Mouse (Mus musculus) v-Abl transformed pro-B cells (cell line): ENCODE measurements around the gene Tlcd2.

Experiments used
- in situ Hi-C, 2 experiments: fragments of 400-800 bp; cut with MboI; formaldehyde crosslinking; loops; one replicate each; pipeline ENCODE4 v1.15.1; 2025; ENCODE audit not compliant: unreplicated experiment in 2 of 2

The Tlcd2 gene

DNA sequence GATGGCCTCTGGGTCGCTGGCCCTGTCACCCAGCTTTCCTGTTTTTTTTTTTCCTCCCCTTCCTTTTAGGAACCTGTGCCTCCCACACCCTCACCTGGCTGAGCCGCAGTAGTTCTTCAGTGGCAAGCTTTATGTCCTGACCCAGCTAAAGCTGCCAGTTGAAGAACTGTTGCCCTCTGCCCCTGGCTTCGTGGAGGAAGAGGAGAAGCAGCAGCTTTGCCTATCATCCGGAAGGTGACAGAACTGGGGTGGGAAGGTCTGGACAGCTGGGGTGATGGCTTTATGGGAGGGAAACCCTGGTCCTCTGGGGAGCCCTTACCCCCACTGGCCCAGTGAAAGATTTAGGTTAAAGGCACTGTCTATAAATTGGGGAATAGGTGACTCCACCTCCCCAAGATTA is 2.1 kb downstream of the Tlcd2 start:
- in situ Hi-C loops = no loop called here

DNA sequence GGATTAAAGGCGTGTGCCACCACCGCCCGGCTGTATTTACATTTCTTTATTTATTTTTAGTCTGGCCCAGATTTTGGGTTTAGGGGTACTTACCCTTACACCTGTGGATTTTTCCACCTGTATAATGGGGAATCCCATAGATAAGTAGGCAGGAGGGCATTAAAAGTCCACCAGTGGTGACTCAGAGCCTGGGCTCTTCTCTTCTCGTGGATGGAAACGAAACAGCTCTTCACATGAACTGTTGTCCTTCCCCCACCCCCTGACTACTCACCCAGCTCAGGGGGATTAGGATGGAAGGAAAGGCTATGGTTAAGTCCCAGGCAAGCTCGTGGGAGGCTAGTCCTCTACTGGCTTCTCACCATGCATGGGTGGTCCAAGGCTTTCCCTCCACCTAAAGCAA is 2.9 kb downstream of the Tlcd2 start:
- in situ Hi-C loops = no loop called here

DNA sequence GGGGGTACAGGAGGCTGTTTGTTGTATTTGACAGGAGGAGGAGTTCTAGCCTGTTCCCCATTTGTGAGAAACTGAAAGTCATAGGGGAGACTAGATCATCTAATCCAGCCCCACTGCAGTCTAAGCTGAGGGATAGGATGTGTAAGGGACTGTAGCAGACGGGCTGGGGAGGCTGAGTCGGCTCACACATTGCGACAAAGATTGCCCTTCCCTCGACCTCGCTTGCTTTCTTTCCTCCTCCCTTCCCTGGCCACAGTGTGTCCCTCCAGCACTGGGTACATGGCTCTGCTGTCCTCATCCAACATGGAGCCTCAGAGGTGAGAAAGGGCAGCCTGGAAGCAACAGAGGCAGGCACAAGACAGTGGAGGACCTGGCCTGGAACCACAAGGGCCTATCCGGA is 3.5 kb downstream of the Tlcd2 start:
- in situ Hi-C loops = no loop called here

DNA sequence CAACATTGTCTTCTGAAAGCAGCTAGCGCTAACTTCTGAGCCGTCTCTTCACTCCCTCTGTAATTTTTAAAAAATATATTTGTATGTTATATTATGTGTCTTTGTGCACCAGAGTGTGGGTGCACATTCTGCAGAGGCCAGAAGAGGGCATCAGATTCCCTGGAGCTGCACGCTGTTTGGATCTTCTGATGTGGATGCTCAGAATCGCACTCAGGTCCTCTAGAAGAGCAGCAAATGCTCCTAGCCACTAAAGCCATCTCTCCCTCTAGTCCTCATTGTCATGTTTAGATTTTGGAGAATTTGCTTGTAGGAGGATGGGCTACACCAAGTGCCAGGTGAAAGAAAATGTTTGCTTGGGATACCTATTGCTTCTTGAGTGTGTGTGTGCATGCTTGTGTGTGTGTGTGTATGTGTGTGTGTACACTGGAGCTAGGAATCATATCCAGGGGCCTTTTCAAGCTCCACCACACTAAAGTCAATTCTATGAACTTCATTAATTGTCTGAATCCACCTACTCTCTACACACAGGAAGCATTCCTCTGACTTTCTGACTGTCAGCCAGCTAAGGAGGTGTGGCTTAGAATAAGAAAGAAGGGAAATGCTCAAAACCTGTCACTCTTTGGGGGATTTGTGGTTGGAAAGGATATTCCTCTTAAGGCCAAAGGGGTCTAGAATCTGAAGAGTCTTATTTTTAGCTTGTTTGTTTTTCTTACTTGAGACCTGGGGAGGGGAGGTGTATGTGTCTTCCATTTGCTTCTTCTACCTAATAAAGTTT is 5.4 kb downstream of the Tlcd2 start:
- in situ Hi-C loops = no loop called here

DNA sequence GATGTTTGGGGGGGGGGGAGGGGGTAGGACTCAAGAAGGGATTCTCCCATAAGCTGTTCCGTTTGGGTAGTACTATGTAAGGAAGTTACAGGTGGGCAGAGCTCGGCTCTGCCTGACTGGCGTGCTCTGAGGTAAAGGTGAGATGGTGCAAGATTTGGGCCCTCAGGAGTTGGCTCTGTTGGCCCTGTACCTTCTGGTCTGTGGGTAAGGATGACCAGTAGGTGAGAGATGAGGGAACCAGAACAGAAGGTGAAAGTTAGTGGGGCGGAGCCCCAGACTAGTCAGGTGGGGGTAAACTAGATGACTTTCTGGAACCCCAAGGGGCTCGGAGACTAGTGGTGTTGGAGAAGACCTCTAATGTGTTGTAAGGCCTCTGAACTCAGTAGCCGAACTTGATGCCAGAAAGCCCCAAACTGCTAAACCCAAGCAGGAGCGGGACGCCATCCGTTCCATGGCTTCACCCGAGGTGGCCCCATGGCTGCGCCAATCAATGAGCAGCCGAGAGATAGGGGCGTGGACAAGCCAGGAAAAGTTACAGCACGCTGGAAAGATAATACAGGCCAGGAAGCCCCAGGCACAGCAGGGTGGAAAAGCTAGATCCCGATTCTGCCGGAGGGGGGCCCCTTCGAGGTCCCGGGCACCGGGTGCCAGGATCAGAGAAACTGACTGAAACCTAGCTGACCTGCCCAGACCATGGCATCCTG is 6.1 kb downstream of the Tlcd2 start:
- in situ Hi-C loops = no loop called here

DNA sequence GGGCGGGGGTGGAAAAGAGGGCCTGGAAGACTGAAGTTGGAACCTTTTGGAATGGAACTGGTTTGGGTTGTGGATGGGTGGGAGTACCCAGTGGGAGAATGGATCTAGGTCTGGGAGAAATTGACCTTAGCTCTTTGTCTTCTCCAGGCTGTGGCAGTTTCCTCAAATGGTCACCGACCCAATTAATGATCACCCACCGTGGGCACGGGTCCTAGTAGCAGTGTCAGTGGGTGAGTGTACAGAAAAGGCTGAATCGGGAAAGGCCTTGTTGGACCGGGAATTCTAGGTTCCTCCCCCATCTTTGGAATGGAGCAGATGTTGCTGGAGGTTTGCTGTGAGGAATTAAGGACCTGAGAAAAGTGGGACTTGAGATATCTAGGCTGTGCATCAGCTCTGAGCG is 6.9 kb downstream of the Tlcd2 start:
- in situ Hi-C loops = no loop called here

DNA sequence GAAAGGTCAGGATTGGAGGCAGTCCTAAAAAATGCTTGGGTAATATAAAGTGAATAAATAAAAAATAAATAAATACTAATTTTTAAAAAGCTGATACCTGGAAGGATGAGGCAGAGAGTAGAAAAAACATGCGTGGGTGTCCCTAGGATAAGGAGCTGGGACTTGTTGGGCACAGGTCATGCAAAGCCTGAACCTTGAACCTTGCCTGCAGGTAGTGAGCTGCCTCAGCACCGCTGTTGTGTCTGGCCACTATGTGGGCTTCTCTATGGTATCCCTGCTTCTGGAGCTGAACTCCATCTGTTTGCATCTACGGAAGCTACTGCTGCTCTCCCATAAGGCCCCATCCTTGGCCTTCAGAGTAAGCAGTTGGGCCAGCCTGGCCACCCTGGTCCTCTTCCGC is 7.7 kb downstream of the Tlcd2 start:
- in situ Hi-C loops = no loop called here

DNA sequence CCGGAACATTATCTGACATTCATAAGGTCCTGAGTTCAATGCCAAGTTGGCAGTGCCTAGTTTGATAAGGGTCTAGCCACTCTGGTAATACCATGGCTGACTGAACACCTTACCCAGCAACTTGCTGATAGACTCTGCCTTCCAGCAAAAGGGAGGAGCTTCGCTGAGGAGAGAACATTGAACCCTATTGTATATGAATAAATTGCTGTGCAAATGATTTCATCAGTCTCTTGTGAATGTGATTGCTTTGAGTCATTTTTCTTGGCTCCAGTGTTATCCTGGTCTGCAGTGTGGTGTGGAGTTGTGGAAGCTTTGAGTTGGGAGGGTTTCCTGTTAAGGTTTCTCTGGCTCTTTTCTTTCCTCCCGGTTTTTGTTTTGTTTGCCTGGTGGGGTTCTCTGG is 9.2 kb downstream of the Tlcd2 start:
- in situ Hi-C loops = no loop called here

DNA sequence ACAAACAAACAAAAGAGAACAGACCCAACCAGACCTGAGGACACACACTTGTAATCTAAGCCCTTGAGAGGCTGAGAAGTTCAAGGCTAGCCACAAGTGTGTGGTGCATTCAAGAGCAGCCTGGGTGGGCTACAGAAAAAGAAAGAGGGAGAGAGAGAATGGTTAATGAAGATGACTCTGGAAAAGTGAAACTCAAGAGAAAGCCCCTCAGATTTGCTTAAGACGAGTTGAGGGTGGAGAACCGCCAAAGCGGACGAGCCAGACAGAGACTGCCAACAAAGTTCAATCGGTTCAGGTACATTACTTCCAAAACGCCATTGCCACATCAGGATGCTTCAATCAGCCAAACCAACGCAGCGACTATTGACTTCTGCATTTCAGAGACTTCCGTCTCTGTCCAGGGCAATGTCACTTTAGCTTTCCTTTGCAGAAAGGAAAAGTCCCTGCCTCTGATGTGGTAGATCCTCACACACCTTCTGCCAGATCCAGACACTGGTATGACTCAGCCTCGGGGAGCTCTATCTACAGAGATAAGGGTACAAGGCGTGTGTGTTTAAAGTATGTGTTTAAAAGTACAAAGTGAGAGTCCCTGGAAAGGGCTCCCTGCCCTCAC is 11.1 kb downstream of the Tlcd2 start:
- in situ Hi-C loops = no loop called here

DNA sequence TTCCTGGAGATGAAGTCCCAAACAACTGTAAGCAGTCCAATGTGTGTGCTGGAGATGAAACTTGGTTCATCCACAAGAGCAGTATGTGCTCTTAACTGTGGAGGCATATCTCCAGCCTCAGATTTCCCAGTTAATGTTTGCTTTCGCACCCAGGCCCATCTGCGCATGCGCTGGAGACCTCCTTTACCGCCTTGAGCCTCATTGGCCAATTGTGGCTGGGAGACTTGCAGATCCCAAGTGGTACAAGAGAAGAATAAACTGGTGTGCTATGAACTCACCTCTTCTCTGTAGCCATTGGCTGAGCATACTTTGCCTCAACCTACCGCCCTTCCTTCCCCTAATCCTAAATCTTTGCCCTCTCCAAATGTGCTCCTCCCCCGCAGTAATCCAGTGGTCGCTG is 11.9 kb downstream of the Tlcd2 start:
- in situ Hi-C loops = no loop called here

DNA sequence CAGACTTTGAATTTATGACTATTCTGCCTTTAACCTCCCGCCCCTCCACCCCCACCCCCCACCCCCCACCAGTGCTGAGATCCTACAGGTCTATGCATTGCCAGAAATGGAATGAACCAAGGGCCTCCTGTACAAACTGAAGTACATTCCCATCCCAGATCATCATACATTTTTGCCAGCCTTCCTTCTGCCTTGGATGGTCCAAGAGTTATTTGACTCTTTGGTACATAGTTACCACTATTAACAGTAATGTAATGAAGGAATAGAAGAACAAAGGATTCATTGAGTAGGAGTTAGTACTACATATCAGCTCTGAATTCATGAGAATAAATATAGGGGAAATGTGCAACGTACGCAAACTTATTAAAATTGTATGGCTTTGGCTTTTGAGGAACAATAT is 24.7 kb downstream of the Tlcd2 start:
- in situ Hi-C loops = loop anchor here (5.0 to 25.0 kb wide), 3 partner anchors 34 to 299 kb away; partner anchors contain the start of genes Dph1 (in 1 of the 2), Ovca2 (in 1 of the 2), Rtn4rl1 (in 1 of the 2) and Wdr81 (in 1 of the 2)

DNA sequence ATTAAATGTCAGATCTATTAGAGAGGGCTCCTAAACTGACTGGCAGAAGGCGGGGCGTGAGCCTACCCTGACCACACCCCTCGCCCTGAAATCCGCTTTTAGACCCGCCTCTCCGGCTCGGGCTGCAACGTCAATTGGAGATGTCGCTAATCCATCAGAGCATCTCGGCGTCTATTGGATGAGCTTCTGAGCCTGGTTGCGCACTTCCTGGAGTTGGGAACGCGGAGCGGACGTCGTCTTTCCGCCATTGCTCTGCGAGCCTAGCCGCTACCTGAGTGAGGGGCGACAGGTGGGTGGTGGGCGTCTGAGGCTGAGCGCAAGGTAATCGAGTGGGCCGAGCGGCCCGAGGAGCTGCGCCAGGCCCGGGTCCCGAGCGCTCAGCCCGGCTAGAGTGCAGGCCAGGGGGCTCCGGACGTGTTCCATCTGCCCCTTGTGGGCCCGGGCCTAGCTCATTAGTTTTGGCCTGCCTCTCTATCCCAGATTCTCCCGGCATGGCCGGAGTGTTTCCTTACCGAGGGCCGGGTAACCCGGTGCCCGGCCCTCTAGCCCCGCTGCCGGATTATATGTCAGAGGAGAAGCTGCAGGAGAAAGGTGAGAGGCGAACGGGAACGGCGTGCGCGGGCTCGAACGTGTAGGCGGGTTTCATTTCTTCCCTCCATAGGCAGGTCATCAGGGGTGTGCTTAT is 25.2 kb downstream of the Tlcd2 start, which contains the start of gene Prpf8:
TSS of gene Prpf8 (plus strand) at position 216 of the 685 bp plus-strand sequence.
- in situ Hi-C loops = loop anchor here (5.0 to 25.0 kb wide), 3 partner anchors 34 to 299 kb away; partner anchors contain the start of genes Dph1 (in 1 of the 2), Ovca2 (in 1 of the 2), Rtn4rl1 (in 1 of the 2) and Wdr81 (in 1 of the 2)

DNA sequence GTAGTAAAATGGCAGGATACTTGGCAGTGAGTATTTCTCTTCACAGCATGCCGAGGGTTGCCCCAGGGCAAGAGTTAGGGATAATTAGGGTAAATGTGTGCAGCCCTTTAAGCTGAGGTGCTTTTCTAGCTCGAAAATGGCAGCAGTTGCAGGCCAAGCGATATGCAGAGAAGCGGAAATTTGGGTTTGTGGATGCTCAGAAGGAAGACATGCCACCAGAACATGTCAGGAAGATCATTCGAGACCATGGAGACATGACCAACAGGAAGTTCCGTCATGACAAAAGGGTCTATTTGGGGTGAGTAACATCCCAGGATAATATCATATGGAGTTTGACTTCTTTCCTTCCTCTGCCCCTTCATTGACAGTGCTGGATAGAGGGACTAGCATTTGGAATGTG is 26.0 kb downstream of the Tlcd2 start:
- in situ Hi-C loops = loop anchor here (5.0 to 25.0 kb wide), 3 partner anchors 35 to 300 kb away; partner anchors contain the start of genes Dph1 (in 1 of the 2), Ovca2 (in 1 of the 2), Rtn4rl1 (in 1 of the 2) and Wdr81 (in 1 of the 2)

DNA sequence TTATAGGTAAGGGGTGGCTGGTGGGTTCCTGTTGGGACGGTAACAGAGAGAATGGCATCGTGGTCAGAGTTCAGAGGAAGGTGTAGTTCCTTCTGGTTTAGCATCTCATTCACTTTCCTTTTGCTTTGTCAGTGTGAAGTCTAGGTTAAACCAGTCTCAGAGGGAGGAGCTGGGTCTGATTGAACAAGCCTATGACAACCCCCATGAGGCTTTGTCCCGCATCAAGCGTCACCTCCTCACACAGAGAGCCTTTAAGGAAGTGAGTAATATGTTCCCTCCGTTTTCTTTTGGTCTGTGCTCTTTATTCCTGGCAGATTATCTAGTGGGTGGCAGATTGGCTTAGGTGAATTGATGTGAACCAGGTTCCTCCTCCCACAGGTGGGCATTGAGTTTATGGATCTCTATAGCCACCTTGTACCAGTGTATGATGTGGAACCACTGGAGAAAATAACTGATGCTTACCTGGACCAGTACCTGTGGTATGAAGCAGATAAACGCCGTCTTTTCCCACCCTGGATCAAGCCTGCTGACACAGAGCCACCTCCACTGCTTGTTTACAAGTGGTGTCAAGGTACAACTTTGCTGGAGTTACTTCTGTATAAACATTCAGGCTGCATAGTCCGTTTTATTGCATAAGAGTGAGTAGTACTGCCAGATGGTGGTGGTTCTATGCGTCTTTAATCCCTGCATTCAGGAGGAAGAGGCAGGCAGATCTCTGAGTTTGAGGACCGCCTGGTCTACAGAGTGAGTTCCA is 33.0 kb downstream of the Tlcd2 start:
- in situ Hi-C loops = loop anchor here (5.0 to 25.0 kb wide), 2 partner anchors 42 to 307 kb away; partner anchors contain the start of genes Dph1 (in 1 of the 2), Ovca2 (in 1 of the 2), Rtn4rl1 (in 1 of the 2) and Wdr81 (in 1 of the 2)

DNA sequence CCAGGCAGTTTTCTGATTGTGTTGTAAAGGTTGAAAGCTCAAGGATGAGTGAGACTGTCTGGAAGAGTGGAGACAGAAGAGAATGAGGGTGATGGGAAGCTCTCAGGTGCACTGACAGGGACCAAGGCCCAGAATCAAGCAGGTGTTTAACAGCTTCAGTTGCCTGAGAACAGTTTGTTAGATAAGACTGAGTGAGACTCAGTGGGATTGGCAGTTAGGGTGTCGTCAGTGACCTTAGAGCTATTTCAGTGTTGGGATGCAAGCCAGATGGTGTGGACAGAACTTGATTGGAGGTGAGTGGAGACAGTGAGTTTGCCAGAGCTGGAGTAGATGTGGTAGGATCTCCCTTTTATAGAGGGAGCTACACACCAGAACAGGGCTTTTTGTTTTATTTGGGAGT is 36.6 kb downstream of the Tlcd2 start:
- in situ Hi-C loops = loop anchor here in 1 of 2 experiments (25.0 kb wide), 1 partner anchor 311 kb away; the partner anchor contains the start of genes Dph1, Ovca2 and Rtn4rl1

DNA sequence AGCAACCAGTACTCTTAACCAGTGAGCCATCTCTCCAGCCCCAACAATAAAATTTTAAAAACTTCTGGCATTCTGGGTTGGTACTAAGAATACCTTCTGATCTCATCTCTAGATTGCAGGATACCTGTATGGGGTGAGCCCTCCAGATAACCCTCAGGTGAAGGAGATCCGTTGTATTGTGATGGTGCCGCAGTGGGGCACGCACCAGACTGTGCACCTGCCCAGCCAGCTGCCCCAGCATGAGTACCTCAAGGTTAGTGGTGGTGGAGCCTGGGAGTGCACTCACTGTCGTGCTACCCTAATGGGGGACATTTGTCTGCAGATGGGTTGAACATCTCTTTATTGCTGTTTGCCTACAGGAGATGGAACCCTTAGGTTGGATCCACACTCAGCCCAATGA is 46.6 kb downstream of the Tlcd2 start:
- in situ Hi-C loops = loop anchor here in 1 of 2 experiments (25.0 kb wide), 1 partner anchor 404 kb away; no protein-coding TSS in a partner anchor

DNA sequence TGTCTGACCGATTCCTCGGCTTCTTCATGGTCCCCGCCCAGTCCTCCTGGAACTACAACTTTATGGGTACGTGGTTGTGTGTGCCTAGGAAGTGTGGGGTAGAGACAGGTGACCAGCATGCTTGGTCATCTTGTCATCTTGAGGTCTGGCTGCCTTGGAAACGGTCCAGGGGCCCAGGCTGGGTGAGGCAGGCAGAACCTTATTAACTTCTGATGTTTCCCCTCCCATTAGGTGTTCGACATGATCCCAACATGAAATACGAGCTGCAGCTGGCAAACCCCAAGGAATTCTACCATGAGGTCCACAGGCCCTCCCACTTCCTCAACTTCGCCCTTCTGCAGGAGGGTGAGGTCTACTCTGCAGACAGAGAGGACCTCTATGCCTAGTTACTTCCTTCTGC is 47.4 kb downstream of the Tlcd2 start:
- in situ Hi-C loops = loop anchor here in 1 of 2 experiments (25.0 kb wide), 1 partner anchor 403 kb away; no protein-coding TSS in a partner anchor

DNA sequence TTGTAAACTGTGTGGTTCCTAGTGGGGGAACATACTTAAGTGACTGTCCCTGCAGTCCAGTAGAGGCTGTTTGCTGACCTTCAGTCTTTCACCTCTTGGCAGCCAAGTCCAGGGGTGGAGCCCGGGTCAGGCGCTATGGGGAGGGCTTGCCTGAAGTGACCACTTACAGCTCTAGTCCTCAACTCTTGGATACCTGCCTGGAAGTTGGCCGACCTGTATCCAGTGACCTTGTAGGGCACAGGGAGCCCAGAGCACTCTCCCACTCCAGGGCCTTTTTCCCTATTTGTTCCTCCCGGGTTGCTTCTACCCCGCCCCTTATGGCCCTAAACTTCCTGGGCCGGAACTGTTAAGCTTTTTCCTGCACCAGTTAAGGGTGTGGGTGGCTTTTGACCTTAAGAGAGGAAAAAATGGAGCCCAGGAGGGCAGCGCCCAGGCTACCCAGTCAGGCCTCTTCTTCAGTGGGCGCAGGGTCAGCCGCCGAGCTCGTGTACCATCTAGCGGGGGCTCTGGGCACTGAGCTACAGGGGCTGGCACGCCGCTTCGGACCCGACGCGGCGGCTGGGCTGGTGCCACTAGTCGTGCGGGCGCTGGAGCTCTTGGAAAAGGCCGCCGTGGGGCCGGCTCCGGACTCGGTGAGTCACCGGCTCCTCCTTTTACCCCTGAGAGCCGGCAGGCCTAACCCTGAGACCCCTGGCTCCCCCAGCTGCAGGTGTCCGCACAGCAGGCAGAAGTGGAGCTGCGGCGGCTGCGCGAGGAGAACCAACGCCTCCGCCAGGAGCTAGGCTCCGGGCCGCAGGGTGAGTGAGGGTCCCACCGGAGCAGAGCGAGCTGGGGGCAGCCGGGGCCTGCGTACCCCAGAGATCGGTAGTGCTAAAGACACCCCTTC is 48.5 kb downstream of the Tlcd2 start, which contains the start of gene Rilp:
TSS of gene Rilp (plus strand) at position 354 of the 886 bp plus-strand sequence.
- in situ Hi-C loops = loop anchor here in 1 of 2 experiments (25.0 kb wide), 1 partner anchor 402 kb away; no protein-coding TSS in a partner anchor
